Mouse (Mus musculus) neural tube, postnatal 0 days (tissue): ENCODE results near the gene Map3k21. TPM values are rescaled to one million over a fixed set of nuclear protein-coding genes. Genes with fewer than 3 reads are reported as not detected.

Experiments used
- polyA plus RNA-seq: library from polyadenylated mRNA; unstranded; fragments of >200 nt; fragmentation: Nextera tagmentation; extraction: Ambion mirVana; gene quantifications from 2 replicates; pipeline ENCODE4 v1.2.1, GENCODE M21; 2015

Map3k21 gene
- 0.75 and 0.98 TPM in 2 replicates for polyA plus RNA-seq

DNA sequence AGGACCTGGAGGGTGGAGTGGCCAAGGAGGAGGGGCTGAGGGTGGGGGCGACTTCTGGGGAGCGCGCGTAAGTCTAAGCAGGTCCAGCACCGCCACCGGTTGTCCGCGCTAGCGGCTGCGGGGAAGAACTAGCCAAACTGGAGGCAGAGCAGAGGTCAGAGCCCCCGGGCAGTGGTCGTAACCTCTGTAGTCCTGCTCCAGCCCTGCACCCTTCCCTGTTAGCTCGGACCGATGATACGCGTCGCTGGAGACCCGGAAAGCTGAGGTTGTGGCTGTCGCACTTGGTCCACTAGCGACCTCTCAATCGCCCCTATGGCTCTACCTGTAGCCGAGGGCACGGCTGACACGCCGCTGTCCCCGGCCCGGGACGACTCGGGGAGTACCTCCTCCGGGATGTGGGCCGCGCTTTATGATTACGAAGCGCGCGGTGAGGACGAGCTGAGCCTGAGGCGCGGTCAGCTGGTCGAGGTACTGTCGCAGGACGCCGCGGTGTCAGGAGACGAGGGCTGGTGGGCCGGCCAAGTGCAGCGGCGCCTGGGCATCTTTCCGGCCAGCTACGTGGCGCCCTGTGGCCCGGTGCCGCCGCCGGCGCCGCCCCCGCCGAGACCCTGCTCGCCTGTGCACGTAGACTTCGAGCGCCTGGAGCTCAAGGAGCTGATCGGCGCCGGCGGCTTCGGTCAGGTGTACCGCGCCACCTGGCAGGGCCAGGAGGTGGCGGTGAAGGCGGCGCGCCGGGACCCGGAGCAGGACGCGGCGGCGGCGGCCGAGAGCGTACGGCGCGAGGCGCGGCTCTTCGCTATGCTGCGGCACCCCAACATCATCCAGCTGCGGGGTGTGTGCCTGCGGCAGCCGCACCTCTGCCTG is at the start of gene Map3k21:
Gene Map3k21, plus strand, starts transcription at position 86 of the 864 bp plus-strand sequence.

DNA sequence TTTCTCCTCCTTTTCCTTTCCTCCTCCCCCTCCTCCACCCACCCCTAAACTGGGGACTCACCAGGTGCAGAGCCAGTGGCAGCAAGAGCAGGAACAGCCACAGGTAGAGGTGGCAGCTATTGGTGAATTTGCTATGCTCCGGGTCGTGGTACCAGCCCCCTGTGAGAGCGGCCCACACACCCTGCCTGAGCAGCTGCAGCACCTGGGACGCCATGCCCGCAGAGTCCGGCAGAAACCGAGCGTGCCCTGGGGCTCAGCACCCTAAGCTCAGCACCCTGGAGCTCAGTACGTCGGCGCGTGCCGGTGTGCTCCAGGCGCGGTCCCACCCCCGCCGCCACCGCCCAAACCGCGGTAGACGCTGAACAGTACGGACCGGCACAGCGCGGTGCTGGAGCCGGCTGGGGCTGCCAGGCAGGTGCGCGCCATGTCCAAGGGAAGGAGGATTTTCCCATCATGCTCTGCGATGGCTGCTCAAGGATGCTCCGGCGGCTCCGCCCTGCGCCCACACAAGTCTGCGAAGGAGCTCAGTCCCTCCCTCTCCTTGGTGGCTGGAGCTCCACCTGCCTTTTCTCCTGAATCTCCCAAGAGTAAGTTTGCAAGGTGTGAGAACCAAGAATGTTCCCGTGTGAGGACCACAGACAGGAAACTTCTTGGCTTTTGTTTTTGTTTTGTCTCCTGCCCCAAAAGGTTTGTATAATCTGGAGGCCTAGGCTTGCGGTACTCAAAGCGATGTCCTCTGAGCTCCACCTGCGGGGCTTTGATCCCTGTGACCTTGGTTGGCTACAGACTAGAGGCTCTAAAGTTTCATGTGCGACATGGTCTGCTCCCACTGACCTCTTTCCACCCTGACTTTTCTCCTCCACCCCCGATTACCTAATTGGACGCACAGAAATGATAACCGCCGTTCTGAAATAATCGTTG is 12.1 kb upstream of the Map3k21 start, which contains the start of gene Pcnx2:
Gene Pcnx2, minus strand, starts transcription at position 450 of the 921 bp plus-strand sequence.

DNA sequence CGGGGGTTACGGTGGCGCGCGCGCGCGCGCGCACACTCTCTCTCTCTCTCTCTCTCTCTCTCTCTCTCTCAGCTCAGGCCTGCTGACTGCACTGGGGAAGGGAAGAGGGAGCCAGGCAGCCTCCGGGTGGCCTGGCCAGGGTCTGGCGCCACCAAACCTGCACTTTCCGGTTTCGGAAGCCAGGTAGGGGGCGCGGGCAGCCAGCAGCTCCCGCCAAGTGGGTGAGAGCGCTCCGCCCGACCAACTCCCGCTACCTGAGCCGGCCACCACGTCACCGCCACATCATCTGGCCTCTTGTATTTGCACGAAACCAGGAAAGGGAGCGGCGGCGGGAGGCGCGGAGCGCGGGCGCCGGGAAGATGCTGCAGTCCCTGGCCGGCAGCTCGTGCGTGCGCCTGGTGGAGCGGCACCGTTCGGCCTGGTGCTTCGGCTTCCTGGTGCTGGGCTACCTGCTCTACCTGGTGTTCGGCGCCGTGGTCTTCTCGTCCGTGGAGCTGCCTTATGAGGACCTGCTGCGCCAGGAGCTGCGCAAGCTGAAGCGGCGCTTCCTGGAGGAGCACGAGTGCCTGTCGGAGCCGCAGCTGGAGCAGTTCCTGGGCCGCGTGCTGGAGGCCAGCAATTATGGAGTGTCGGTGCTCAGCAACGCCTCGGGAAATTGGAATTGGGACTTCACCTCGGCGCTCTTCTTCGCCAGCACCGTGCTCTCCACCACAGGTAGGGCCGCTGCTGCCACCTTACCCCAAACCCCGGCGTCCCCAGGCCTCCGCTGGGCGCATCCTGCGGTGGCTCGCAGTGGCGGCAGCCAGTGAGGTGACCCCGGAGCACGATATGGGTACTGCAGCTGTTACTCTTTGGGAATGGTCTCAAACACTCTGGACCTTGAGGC is 85.1 kb downstream of the Map3k21 start, which contains the start of gene Kcnk1:
Gene Kcnk1, plus strand, starts transcription at position 70 of the 886 bp plus-strand sequence.

Other genes starting within 250 kb of the Map3k21 start
- gene Map10, start 240.6 kb upstream of the Map3k21 start, polyA plus RNA-seq: 5.1 and 5.4 TPM in 2 replicates
- gene Ntpcr, start 180.5 kb upstream of the Map3k21 start, polyA plus RNA-seq: 42.5 and 44.2 TPM in 2 replicates
- 3.3 and 3.9 TPM in 2 replicates for gene Pcnx2, start 12.1 kb upstream of the Map3k21 start, polyA plus RNA-seq
- gene Kcnk1, start 84.7 kb downstream of the Map3k21 start, polyA plus RNA-seq: 35.7 and 37.1 TPM in 2 replicates